Mouse (Mus musculus) testis, adult 2 months (tissue): Measurements from ENCODE around the gene Prkcb.

Experiments
- CTCF ChIP-seq: fragments of 200-500 bp; IDR thresholded peaks from 2 replicates; pipeline ENCODE4 v1.5.1; 2012; ENCODE audit warnings: low read depth, mild to moderate bottlenecking, inconsistent platforms, low read length, moderate library complexity; ENCODE audit not compliant: control insufficient read depth, insufficient read depth, insufficient replicate concordance
- POLR2A ChIP-seq: fragments of 200-500 bp; IDR thresholded peaks from 2 replicates; pipeline ENCODE4 v1.6.1; 2012; ENCODE audit warnings: low read depth, mild to moderate bottlenecking, inconsistent platforms, low read length, moderate library complexity; ENCODE audit not compliant: control insufficient read depth

DNA sequence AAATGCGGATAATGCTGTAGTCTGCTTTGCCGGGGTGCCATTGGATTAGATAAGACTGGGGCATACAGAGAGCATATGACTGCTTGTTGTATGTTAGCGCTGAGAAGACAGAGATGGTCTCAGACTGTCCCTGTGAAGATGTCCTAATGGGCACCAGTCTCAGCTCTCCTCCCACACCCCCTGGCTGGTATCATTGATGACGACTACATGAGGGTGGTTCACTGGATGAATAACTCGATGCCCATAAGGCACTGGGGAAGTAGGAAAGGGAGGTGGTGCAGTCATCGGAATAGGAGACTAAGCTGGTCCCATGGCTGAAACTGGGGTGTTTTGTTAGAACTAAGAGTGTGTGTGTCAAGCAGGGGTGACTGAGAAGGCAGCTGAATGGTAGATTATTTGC is 14.0 kb downstream of the Prkcb start:
- TF ChIP-seq POLR2A (no peak), CTCF (no peak)
